Mouse (Mus musculus) mouse embryonic stem cell (cell line): ENCODE measurements around the gene Lrfn4.

Source experiments
- in situ Hi-C, 2 experiments: fragments of 300-500 bp; cut with MboI; formaldehyde crosslinking; loops; 1 replicate in 1 of 2; 3 replicates in 1 of 2; pipeline ENCODE4 v1.14.3; 2019 to 2020; ENCODE audit warnings: low sequenced_read_pairs in 2 of 2, low pct_unique_long_range_greater_than_20kb in 1 of 2, mixed read lengths in 1 of 2; ENCODE audit not compliant: unreplicated experiment in 1 of 2

Gene Lrfn4

DNA sequence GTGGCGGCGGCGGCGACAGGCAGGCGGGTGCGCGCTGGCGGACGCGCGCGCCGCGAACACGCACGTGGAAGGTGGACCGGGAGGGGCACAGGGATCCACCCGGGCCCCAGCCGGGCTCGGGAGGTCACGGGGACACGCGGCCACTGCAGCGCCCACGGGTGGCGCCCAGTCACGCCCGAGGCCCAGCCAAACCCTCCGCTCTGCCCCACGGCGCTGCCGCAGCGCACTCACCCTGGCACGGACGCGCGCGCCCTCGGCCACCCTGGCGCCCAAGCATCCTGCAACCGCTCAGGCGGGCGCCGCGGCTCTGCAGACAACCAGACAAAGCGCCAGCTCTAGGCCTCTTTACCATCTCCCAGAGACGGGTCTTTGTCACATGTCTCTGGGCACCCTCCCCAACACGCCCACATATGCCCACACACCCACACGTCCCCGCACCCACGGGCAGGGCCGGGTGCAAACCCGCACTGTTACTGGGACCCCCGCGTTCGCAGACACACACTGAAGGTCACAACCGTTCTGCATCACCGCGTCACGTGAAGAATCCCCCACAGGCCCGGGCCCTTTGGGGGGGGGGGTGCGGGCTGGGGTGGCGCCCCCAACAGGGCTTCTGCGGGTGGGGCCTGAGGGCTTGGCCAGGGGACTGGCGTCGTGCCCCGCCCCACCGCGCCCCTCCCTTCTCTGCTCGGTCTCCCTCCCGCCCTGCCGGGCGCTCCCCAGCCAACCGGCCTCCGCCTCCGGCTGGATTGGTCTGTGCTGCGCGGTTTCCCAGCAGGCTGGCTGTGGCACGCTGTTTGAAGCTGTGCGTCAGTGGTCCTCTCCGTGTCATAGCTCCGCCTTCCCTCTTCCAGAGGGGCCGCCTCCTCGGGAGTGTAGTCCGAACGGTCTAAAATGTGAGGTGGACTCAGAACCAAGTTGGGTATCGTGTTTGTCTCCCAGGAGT is at the start of gene Lrfn4:
Gene Lrfn4, minus strand, starts transcription at position 517 of the 943 bp plus-strand sequence.
- in situ Hi-C loops, result no loop called here

DNA sequence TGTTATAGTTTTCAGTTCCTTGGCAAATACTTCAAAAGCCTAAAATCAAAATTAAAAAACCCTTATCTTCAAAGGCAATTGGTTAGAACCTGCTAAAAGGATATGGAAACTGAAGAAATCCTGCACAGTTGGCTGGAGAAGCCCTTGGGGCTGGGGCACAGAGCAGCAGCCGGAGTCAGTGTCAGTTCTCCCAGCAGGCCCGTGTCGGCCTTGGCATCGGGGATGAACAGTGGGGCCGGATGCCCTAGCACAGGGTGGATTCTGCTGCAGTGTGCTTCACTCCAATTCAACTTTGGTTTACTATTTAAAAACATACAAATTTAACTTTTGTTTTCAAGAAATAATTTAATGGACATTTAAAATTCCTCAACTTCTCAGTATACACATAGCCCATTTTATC is 42.7 kb upstream of the Lrfn4 start:
- in situ Hi-C loops, result no loop called here

DNA sequence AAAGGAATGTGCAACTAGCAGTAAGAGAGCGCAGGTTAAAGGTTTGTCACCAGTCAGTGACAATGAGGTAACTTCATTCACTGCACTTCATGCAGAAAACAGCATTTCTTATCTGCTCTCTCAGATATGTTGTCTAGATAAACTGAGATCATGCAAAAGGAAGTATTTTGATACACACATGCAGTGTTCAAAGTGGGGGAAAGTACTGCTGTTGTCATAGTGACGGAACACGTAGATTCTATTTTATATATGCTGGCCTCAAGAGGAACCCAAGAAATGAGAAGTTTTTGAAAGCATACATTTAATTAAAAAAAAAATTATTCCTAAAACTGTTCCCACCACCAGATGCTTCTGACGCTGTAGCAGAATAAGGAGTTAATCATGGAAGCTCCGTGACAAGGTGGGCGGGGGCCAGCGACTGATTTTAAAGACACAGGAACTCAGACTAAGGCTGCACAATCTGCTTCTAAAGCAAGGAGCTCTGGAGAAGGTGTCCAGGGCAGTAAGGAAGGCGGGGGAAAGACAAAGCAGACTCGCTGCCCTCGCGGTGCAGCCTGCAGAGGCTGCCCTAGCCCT is 31.5 kb upstream of the Lrfn4 start:
- in situ Hi-C loops, result loop anchor here (5.0 to 25.0 kb wide), 4 partner anchors 95 to 340 kb away; partner anchors contain the start of genes Ctsf (in 2 of the 2) and Npas4 (in 1 of the 2)

DNA sequence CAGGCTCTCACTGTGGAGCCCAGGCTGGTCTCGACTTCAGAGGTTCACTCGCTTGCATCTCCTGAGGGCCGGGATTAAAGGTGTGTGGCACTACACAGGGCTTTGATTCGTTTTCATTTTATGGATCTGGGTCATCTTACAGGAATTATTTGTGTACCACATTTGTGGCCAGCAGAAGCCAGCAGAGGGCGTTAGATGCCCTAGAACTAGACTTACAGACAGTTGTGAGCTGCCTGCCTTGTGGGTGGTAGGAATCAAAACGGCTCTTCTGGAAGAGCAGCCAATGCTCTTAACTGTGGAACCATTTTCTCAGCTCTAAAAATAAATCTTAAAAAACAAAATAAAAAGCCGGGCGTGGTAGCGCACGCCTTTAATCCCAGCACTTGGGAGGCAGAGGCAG is 28.8 kb upstream of the Lrfn4 start:
- in situ Hi-C loops, result loop anchor here (5.0 to 25.0 kb wide), 4 partner anchors 98 to 343 kb away; partner anchors contain the start of genes Ctsf (in 2 of the 2) and Npas4 (in 1 of the 2)

DNA sequence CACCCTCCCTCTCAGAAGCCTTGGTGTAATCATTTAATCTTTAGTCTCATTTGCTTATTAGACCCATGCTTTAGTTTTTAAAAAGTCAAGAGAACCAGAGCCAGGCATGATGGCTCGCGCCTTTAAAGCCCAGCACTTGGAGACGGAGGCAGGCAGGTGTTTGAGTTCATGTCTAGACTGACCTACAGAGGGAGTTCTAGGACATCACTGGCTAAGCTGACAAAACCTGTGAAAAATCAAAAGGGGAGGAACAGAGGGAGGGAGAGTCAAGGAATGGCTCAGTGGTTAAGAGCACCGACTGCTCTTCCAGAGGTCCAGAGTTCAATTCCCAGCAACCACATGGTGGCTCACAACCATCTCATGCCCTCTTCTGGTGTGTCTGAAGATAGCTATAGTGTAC is 20.5 kb upstream of the Lrfn4 start:
- in situ Hi-C loops, result loop anchor here (25.0 kb wide), 2 partner anchors 226 to 351 kb away; partner anchors contain the start of genes Ctsf (in 2 of the 2) and Npas4 (in 1 of the 2)

DNA sequence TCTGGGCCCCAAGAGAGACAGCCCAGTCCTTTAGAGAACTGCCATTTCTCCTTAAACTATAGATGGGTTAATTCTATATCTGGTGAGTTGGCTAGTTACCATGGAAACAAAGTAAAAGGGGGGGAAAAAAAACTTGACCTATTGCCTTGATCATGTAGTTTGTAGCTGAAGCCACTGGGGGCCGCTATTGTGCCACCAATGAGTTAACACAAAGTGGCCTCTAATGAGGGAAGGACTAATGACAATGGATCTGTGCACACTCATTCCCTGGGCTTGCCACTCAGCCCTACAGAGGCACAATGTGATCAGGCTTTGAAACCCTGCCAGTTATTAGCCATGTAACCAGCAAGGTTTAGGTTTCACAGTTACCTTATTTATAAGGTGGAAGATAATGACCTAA is 13.4 kb upstream of the Lrfn4 start:
- in situ Hi-C loops, result loop anchor here (25.0 kb wide), 2 partner anchors 233 to 358 kb away; partner anchors contain the start of genes Ctsf (in 2 of the 2) and Npas4 (in 1 of the 2)

DNA sequence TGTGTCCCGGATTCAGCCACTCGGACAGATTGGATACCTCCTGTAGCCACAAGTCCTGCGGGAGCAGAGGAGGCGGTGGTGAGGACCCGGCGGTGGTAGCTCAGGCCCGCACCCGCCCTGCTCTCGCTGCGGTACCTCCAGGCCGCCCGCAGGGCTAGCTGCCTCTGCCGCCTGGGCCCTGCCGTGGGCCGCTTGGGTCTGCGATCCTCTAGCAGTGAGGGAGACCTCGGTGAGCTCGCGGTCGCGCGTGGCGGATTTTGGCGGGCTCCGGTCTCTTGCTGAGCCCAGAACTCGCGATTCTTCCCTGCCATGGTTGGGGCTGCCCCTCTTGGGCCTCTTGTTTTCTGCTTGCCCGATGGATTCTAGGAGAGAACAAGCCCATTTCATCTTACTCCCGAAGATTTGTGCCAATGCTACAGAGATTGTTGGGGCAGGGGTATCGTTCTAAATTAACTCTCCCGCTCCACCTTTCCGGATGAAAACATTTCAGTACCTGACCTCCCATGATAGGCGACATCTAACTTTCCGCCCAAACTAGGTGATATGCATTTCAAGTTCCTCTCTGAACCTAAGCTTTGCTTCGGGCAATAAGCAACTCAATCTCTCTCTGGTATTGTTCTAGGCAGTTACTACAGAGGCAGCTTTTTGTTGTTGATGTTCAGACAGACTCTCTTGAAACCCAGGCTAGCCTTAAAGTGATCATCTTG is 10.5 kb upstream of the Lrfn4 start:
- in situ Hi-C loops, result loop anchor here (25.0 kb wide), 2 partner anchors 236 to 361 kb away; partner anchors contain the start of genes Ctsf (in 2 of the 2) and Npas4 (in 1 of the 2)

DNA sequence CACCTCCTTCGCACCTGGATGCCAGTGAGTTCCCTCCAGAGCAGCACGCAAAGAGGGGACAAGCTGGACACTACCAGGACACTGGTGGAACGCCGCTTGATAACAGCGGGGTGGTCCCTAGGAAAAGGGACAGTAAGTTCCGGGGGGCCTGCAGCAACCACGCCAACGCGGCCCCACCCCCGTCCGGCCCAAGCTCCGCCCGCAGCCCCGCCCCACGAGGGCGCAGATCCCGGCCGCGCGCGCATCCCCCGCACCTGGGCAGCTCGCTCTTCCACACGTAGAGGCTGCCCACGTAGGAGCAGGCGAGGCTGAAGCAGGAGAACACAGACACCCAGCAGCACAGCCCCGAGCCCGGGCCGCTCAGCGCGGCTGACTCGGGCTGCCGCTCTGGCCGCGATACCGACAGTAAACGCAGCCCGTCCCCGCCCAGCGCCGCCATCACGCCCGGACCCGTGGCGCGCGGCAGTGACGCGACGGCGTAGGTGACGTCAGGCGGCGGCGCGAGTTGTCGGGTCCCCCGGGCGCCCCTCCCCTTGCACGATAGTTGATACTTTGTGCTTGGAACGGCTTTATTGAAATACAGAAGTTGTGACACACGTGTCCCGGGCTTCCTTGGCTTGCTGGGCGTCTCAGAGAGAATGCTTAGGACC is 9.8 kb upstream of the Lrfn4 start, which contains the start of gene Rce1:
Gene Rce1, minus strand, starts transcription at position 463 of the 650 bp plus-strand sequence.
- in situ Hi-C loops, result loop anchor here (25.0 kb wide), 2 partner anchors 237 to 362 kb away; partner anchors contain the start of genes Ctsf (in 2 of the 2) and Npas4 (in 1 of the 2)

DNA sequence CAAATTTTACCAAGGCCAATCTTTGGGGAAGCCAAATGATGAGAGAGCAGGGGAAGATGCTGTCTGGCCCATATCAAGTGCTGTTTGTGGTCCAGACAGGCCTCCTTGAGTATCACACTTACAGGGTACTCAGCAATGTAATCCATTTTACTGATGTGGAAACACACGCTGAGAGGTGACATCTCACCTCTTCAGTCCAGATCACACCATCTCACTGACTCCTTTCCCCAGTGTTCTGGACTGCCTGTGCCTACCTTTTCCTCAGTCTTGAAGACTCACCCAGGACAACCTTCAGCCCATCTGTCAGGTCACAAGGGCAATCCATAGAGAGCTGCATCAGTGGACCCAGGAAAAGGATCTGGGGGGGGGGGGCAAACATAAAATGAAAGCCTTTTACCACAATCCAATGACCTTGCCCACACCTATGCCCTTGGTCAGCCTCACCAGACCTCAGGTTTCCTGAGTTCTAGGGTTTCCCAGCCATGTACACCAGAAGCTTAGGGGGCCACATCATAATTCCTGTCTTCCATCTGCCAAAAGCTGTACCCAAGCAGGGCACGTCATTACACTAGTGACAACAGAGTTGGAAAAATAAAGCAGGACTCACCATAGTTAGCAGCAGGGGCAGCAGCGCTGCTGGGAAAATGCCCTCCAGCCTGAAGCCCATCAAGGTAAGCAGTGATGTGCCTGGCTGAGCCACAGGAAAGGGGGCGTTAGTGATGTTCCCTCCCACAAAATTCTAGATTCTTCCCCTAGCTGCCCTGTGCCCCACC is 9.1 kb upstream of the Lrfn4 start:
- in situ Hi-C loops, result loop anchor here (25.0 kb wide), 2 partner anchors 238 to 363 kb away; partner anchors contain the start of genes Ctsf (in 2 of the 2) and Npas4 (in 1 of the 2)

DNA sequence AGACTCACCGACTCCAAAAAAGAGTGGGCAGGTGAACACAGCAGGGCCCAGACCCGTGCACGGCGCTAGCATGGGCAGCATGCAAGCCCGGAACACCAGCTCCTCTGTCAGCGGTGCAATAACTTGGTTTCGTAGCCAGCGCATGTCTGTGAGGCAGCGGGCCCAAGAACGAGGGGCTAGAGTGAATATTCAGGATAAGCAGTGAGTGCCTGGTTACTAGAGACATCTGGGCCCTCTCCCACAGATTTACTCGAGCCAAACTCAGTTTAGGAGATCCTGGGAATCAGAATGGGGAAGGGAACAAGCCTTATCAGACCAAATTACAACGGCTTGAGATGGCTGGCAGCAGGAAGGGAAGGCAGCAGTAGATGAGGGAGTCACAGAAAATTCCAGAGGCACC is 8.5 kb upstream of the Lrfn4 start:
- in situ Hi-C loops, result no loop called here

DNA sequence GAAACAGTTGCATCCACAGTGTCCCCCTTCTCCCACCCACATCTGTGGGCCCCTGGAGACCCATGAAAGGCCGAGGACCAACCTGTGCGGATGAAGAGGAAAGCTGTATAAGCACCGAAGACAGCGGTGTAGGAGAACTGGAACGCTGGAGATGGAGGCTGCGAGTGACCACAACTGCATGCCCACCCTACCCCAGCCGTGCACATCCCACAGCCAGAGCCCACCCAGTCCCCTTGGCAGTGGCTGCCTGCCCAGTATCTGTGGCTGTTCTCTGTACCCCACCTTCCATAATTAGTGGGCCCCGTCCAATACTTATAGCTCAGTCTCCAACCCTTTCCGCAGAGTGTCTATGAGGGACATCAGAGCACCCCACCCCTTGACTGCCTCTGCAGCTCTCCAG is 8.0 kb upstream of the Lrfn4 start:
- in situ Hi-C loops, result no loop called here

DNA sequence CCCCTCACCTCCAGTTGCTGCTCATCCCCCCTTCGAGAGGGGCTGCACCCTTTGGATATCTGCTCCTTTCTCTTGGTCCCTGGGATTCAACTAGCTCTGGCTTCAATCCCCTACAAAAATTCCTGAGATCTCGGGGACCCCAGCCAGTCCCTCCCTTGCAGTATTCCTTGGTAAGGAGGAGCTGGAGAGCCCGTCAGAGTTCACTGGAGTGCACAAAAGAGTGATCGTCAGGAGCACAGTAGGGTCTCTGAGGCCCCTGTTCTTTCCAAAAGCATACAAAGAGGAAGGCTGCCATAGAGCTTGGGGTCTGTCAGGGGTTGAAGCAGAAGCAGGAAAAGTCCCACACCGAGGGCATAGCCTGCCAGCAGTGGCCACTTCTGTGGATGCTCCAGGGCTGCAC is 7.3 kb upstream of the Lrfn4 start:
- in situ Hi-C loops, result no loop called here

DNA sequence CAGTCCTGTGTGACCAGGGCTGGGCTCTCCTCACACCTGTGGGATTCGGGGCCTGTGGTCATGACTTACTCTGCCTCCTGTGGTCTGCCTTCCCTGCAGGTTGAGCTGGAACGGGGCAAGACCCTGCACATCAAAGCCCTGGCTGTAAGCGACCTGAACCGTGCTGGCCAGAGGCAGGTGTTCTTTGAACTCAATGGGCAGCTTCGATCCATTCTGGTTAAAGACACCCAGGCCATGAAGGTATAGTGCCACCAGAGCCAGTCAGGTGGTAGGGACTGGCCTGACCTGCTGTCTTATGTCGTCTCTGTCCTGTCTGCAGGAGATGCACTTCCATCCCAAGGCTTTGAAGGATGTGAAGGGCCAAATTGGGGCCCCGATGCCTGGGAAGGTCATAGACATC is 5.3 kb upstream of the Lrfn4 start:
- in situ Hi-C loops, result no loop called here

DNA sequence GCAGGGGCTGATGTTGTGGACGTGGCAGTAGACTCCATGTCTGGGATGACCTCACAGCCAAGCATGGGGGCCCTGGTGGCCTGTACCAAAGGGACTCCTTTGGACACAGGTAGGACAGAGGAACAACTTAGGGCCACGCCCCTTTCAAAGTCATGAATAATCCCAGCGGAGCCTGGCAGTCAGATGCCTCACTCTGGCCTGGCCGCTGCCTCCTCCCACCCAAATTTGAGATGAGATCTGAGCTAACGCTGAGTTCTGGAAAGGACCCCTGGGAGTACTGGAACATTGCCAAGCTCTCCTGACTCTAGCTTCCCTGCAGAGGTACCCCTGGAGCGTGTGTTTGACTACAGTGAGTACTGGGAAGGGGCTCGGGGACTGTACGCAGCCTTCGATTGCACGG is 4.0 kb upstream of the Lrfn4 start:
- in situ Hi-C loops, result no loop called here

DNA sequence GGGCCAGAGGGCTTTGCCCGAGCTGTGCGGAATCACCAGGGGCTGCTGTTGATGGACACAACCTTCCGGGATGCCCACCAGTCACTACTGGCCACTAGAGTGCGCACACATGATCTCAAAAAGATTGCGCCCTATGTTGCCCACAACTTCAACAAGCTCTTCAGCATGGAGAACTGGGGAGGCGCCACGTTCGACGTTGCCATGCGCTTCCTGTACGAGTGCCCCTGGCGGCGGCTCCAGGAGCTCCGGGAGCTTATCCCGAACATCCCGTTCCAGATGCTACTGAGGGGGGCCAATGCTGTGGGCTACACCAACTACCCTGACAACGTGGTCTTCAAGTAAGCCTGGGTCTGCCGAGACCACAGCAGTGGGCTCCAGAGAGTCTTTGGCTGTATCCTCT is 2.7 kb upstream of the Lrfn4 start:
- in situ Hi-C loops, result no loop called here

DNA sequence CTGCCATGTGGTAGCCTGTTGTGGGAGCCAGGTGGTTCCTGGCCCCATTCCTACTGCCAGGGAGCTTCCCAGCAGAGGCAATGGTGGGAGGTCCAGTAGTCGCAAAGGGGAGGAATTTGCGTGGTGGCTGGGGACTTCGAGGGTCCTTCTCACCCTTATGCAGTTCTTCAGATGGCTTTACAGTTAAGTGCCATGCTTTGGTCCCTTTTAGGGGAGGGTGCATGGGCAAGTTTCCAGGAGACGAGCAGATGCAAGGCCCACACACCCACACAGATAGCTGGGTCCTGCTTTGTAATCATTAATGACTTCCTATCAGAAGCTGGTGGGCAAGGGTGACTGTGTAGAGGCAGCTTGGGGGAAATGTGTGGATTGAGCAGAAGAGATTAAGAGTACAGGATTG is 1.1 kb upstream of the Lrfn4 start:
- in situ Hi-C loops, result no loop called here
